Mouse (Mus musculus) liver, embryonic 14.5 days (tissue): ENCODE measurements around the gene Pik3r3. TPM values are rescaled to one million over a fixed set of nuclear protein-coding genes. Genes with fewer than 3 reads are reported as not detected.
A peak's percentile ranks its signal among the peaks of the same experiment; 100 is the strongest.

Source experiments
- ATAC-seq: fragments of 200-750 bp; cut with Nextera tagmentation; 2 replicates; pipeline ENCODE4 v1.8.0; 2017; ENCODE audit warnings: moderate number of reproducible peaks, mild to moderate bottlenecking, moderate library complexity; ENCODE audit not compliant: insufficient read depth
- DNase-seq, 3 experiments: peaks; one replicate each; pipeline ENCODE4 v3.0.0-alpha.2; 2012 to 2013; ENCODE audit warnings: low read depth in 3 of 3, low spot score in 3 of 3
- H3K27ac ChIP-seq: fragments of 300-500 bp; sonication (generic); 2 replicates; pipeline ENCODE4 v1.5.1; 2014; ENCODE audit warnings: moderate library complexity, mild to moderate bottlenecking, control low read depth, inconsistent platforms
- H3K27me3 ChIP-seq: fragments of 300-500 bp; sonication (generic); 2 replicates; pipeline ENCODE4 v1.6.1; 2014; ENCODE audit warnings: mild to moderate bottlenecking, low read length, moderate library complexity; ENCODE audit not compliant: control insufficient read depth, insufficient read depth
- H3K36me3 ChIP-seq: fragments of 300-500 bp; sonication (generic); replicated peaks from 2 replicates; pipeline ENCODE4 v1.6.1; 2014; ENCODE audit warnings: low read depth; ENCODE audit not compliant: control insufficient read depth, insufficient read depth
- H3K4me1 ChIP-seq, 2 experiments: fragments of 200-500 bp in 1 of 2; fragments of 300-500 bp in 1 of 2; sonication (generic) in 1 of 2; replicated peaks; 2 replicates each; pipeline ENCODE4 v1.6.1; 2012 to 2014; ENCODE audit warnings: antibody characterized with exemption in 1 of 2, inconsistent platforms in 1 of 2, low read length in 1 of 2; ENCODE audit not compliant: control insufficient read depth in 2 of 2, insufficient read depth in 2 of 2
- H3K4me2 ChIP-seq: fragments of 300-500 bp; sonication (generic); 2 replicates; pipeline ENCODE4 v1.6.1; 2014; ENCODE audit warnings: low read depth, mild to moderate bottlenecking, control low read depth, moderate library complexity
- H3K4me3 ChIP-seq, 2 experiments: fragments of 200-500 bp in 1 of 2; fragments of 300-500 bp in 1 of 2; sonication (generic) in 1 of 2; 2 replicates each; pipeline ENCODE4 v1.5.1; 2012 to 2014; ENCODE audit warnings: low read depth in 2 of 2, low read length in 2 of 2, mild to moderate bottlenecking in 2 of 2, control low read depth in 1 of 2, inconsistent platforms in 1 of 2, moderate library complexity in 1 of 2; ENCODE audit not compliant: insufficient read depth in 1 of 2
- H3K9ac ChIP-seq: fragments of 300-500 bp; sonication (generic); replicated peaks from 2 replicates; pipeline ENCODE4 v1.6.1; 2014; ENCODE audit warnings: mild to moderate bottlenecking, control low read depth, moderate library complexity
- H3K9me3 ChIP-seq: fragments of 300-500 bp; sonication (generic); 2 replicates; pipeline ENCODE4 v1.6.1; 2016; ENCODE audit warnings: low read length, mixed read lengths; ENCODE audit not compliant: control insufficient read depth
- CTCF ChIP-seq: IDR thresholded peaks from 2 replicates; pipeline ENCODE4 v1.5.1; 2016; ENCODE audit warnings: antibody characterized with exemption, low read depth, control low read depth
- EP300 ChIP-seq: IDR thresholded peaks from 2 replicates; pipeline ENCODE4 v1.6.1; 2016; ENCODE audit warnings: antibody characterized with exemption, low read depth
- WGBS: fragments of 180-500 bp; shearing (Covaris S2); extraction: QIAGEN DNeasy Blood & Tissue Kit; methylation state at CpG from one replicate; pipeline ENCODE4 v1.1.7; 2014; ENCODE audit not compliant: insufficient replicate concordance; 5-methylcytosine and 5-hydroxymethylcytosine counted together
- polyA plus RNA-seq, 2 experiments: library from polyadenylated mRNA; depleted of rRNA in 1 of 2; stranded (reverse) in 1 of 2; unstranded in 1 of 2; fragments of >200 nt; fragmentation: Nextera tagmentation in 1 of 2; extraction: Ambion mirVana in 1 of 2; gene quantifications; 2 replicates each; pipeline versions ENCODE4 v1.2.1 to v1.2.3; 2012 to 2014

Pik3r3 gene
- polyA plus RNA-seq, 2 experiments: 0.57 to 0.89 TPM

DNA sequence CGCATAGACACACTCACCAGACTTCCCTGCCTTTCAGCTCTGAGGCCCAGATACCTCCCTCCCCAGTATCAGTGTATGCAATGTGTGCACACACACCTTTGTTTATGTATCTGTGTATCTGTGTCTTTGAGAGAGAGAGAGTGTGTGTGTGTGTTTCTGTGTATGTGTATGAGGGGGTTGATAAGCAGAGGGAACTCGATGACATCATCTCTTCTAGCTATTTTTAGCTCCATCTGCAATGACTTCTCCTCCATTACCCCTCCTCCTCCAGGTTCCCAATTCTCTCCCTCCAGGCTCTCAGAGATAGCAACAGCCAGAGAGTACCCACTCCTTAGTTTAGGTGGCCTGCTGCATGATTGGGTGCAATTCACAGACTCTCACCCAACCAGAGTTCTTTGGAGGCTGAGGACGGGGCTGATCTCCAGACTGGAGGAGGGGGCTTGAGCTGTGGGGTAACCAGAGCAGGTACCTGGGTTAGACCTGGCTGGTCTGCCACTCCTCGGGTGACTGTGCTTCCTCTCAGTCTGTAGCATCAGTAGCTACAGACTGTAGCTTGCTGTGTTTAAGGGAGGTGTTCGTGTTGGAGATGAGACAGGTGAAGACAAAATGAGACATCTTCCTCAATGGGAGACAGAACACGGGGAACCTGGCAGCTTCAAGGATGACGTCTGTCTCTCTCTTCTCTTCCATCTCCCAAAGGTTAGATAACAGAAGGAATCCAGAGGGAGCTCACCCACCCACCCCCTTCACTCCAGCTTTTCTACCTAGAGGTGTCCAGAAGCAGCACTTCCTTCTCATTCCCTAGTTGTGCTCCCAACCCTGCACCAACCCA, 45.5 kb upstream of the Pik3r3 start:
- H3K27me3 ChIP-seq: no peaks in the 10 kb centered on the region
- no peak overlapping the region for H3K27ac ChIP-seq
- no peak overlapping the region for H3K4me3 ChIP-seq
- peak overlapping the region; percentile 40 for H3K4me2 ChIP-seq
- no peaks in the 10 kb centered on the region for H3K9me3 ChIP-seq
- no peak overlapping the region for H3K9ac ChIP-seq
- ATAC-seq: peak; percentile 87
- TF ChIP-seq EP300 (peak; percentile 66), CTCF (no peak)
- peak; percentile 26 to 59 (median 37) for DNase-seq
- H3K4me1 ChIP-seq: peaks cover 18 to 24% of the 10 kb centered on the region in 2 experiments
- H3K36me3 ChIP-seq: no peaks in the 10 kb centered on the region
- 18% methylated on average over 7 of the region's 7 CpGs for WGBS

DNA sequence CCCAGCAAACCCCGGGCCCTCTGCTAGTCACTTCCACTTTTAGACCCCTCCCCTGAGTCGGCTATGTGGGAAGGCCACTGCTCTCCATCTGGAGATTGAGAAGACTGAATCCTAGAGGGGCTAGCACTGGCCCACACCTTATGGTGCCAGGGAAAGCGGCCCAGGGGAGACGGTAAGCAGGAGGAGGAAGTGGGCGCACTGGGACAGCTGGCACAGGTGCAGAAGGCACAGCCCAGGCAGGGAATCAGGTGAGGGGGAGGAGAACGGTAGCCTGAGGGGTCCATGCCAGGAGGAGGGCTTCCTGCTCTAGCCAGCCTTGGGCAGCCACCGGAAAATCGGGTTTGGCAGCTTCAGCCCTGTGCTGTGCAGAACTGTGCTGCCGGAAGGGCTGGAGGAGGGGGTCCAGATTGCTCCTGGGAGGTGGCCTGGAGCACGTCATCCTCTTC, 44.9 kb upstream of the Pik3r3 start:
- no peak overlapping the region for H3K9ac ChIP-seq
- H3K27me3 ChIP-seq: no peaks in the 10 kb centered on the region; the same call in 1 of the 2 replicates
- H3K4me1 ChIP-seq: peaks cover 18 to 24% of the 10 kb centered on the region in 2 experiments
- H3K4me3 ChIP-seq: no peak overlapping the region
- WGBS: 6% methylated on average over 10 of the region's 10 CpGs
- TF ChIP-seq CTCF: no peak
- no peak for TF ChIP-seq EP300
- ATAC-seq (no peak), DNase-seq (no peak)
- no peak overlapping the region for H3K27ac ChIP-seq
- no peaks in the 10 kb centered on the region for H3K9me3 ChIP-seq
- H3K4me2 ChIP-seq: peak overlapping the region; percentile 40
- no peaks in the 10 kb centered on the region for H3K36me3 ChIP-seq

DNA sequence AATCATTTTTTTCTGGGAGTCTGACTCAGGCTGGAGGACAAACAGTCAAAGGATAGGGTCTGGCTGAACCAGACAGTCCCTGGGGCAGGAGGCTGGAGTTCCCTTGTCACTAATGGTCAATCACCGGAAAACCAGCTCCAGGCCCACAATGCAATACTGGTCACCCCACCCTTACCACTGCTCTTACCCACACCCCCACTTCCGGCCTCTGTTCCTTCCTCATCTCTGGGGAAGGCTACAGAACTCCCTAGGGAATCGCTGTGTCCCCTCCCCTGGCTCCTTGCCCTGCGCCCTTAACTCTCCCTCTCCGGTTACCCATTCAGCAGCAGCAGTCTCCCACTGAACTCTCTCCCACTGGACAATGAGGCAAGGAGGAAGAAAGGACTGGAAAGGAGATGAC, 44.3 kb upstream of the Pik3r3 start:
- WGBS: 24% methylated on average over 5 of the region's 5 CpGs
- Histone ChIP-seq H3K9me3 (no peaks in the 10 kb centered on the region), H3K4me2 (peak overlapping the region; percentile 40), H3K36me3 (no peaks in the 10 kb centered on the region), H3K4me1 (peaks cover 18 to 24% of the 10 kb centered on the region in 2 experiments), H3K27me3 (no peaks in the 10 kb centered on the region; the same call in 1 of the 2 replicates), H3K4me3 (no peak overlapping the region), H3K27ac (no peak overlapping the region), H3K9ac (no peak overlapping the region)
- ATAC-seq (no peak), DNase-seq (no peak)
- TF ChIP-seq EP300: no peak
- no peak for TF ChIP-seq CTCF

DNA sequence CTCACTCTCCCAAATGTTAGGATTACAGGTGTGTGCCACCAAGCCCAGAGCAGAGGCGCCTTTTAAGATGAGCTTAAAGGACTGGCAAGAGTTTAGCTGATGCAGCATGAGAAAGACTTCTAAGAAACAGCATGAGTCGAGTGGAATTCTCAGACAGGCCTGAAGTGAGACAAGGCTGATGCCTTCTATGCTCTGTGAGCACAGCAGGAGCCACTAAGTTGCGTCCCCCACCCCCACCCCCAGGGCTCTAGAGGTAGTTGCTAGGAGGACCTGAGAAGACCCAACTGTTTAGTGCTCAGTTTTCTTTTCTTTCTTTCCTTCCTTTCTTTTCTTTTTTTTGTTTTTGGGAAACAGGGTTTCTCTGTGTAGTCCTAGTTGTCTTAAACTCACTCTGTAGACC, 39.3 kb upstream of the Pik3r3 start:
- ATAC-seq (no peak), DNase-seq (no peak)
- H3K9ac ChIP-seq: no peak overlapping the region
- no peak overlapping the region for H3K4me2 ChIP-seq
- WGBS: 42% methylated on average over 3 of the region's 3 CpGs
- H3K9me3 ChIP-seq: no peaks in the 10 kb centered on the region
- H3K36me3 ChIP-seq: no peaks in the 10 kb centered on the region
- no peak for TF ChIP-seq CTCF
- TF ChIP-seq EP300: no peak
- no peak overlapping the region for H3K4me3 ChIP-seq
- no peak overlapping the region for H3K27ac ChIP-seq
- peaks cover 9% of the 10 kb centered on the region for H3K27me3 ChIP-seq
- H3K4me1 ChIP-seq: peaks cover 0 to 3% of the 10 kb centered on the region in 2 experiments; a peak in 2 of 4 replicates

DNA sequence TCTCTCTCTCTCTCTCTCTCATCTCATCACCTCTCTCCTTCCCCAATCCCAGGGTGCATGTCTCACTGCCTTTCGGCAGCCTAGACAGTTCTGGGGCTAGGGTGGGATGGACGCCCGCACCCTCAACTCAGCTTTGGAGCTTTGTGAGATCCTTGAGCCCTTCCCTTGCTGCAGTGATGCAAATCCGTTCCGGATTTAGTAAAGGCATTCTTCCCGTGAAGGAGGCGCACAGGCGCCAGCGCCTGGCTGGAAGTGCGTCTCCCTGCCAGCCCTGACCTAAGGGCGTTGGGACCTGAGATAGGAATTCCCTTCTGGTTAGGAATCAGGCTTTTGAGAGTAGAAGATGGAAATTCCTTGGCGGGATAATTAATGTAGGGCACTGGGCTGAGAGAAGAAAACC, 38.7 kb upstream of the Pik3r3 start:
- no peak overlapping the region for H3K4me3 ChIP-seq
- no peak overlapping the region for H3K9ac ChIP-seq
- H3K4me1 ChIP-seq: no peaks in the 10 kb centered on the region
- no peak for ATAC-seq
- H3K27ac ChIP-seq: no peak overlapping the region
- H3K27me3 ChIP-seq: peaks cover 9% of the 10 kb centered on the region
- 24% methylated on average over 12 of the region's 12 CpGs for WGBS
- no peak for TF ChIP-seq EP300
- TF ChIP-seq CTCF: no peak
- no peak overlapping the region for H3K4me2 ChIP-seq
- no peaks in the 10 kb centered on the region for H3K36me3 ChIP-seq
- no peaks in the 10 kb centered on the region for H3K9me3 ChIP-seq
- DNase-seq: no peak
